Mouse (Mus musculus): ENCODE results near the gene Zmynd8.
"Not testable (repeated sequence)": the region's sequence is repeated elsewhere in the genome, so short reads cannot be mapped to it uniquely, and the experiment has no call there.

The Zmynd8 gene

GRCm38 (mm10) chr2:165808179-165808975, 90.4 kb downstream of the Zmynd8 start:
- no peak for DNase-seq (ENCODE audit: low read depth, low spot score)

- DNase-seq (ENCODE audit: low read depth, low spot score): not testable (repeated sequence)
These were observed 98.6 kb downstream of the Zmynd8 start for GRCm38 (mm10) chr2:165800174-165800573.

- DNase-seq (ENCODE audit: low read depth, low spot score): no peak
These were observed 100.9 kb downstream of the Zmynd8 start for GRCm38 (mm10) chr2:165797876-165798275.

DNA sequence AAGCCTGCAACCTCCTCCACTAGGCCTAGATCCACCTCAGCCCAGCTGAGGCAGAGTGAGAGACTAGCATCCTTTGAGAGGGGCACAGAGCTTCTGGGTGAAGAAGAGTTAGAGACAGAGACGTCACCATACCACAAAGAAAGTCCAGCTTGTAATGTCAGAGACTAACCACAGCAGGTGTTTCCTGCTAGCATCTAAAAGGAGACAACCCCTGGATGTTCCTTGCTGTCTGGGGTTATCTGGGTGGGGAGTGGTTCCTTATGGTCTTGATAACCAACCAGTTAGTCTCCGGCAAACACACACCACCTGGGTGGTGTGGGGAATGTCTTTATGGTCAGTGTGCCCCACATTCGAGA, 105.6 kb downstream of the Zmynd8 start:
- DNase-seq (ENCODE audit: low read depth, low spot score): no peak

GRCm38 (mm10) chr2:165792431-165793282, 106.2 kb downstream of the Zmynd8 start:
- no peak for DNase-seq (ENCODE audit: low read depth, low spot score)

DNA sequence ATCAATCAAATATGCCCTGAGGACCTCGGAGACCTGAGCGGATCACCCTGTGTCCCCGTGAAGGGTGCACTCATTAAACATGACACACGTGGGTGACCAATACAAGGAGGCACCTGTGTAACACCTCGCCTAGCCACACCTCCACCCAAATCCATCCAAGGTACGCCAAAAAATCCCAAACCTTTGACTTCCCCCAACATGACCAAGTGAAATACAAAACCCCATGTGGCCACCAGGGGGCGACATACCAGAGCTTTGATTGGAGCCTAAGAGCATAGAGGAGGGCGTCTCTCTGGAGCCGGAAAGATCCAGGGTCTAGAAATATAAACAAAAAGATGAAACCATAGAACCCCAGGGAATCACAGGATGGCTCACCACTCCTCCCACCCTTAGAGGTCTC, 107.2 kb downstream of the Zmynd8 start:
- no peak for DNase-seq (ENCODE audit: low read depth, low spot score)

- DNase-seq (ENCODE audit: low read depth, low spot score): no peak
These were observed 107.8 kb downstream of the Zmynd8 start for GRCm38 (mm10) chr2:165791026-165791425.

DNA sequence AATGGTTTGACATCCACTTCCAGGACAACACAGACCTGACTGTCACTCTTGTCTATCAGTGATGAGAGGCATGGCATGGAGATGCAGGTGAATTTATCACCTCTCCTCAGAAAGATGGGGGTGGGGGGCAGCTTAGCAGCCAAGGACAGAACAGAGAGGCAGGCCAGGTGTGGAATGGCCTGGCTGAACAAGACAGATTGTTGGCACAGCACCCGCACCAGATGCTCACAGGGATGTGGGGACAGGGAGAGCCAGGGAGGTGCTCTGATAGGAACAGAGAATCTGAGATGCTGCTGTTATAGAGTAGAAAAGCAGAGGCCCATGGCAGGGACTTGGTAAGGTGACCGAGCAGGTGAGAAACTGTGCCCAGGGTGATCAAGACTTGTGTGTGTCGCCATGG, 109.1 kb downstream of the Zmynd8 start:
- DNase-seq (ENCODE audit: low read depth, low spot score): no peak

- DNase-seq (ENCODE audit: low read depth, low spot score): no peak
These were observed 110.0 kb downstream of the Zmynd8 start for GRCm38 (mm10) chr2:165788796-165789195.

DNA sequence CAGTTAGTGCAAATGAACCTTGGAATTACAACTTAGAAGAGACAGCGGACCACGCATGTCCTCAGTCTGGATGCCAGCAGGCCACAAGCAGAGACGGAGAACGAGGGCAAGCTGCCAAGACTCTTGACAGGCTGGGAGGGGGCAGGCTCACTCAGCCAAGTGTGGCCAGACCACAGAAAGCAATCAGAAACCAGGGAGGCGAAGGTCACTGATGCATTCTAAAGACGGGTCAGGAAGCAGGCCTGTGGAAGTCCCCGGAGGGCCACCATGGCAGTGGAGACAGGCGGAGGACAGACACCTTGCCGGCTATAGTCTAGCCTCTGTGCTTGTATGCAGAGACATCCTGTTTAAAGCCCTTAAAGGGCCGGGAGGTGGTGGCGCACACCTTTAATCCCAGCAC, 110.8 kb downstream of the Zmynd8 start:
- DNase-seq (ENCODE audit: low read depth, low spot score): no peak

DNA sequence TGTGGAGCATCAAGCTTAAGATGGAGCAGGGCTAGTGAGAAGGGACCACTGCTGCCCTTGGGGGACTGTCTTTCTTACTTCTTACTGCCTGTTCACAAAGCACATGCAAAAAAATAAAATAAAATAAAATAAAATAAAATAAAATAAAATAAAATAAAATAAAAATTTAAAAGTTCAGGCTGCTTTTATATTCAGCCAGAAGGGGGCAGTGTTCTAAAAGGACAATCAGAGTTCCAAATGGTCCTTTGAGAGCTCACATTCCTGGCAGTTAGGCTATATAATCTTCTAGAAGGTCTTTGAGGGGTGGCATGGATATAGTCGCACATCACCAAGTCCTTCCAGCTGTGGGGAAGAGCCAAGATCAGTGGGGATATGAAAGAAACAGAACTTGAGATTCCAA, 112.3 kb downstream of the Zmynd8 start:
- no peak for DNase-seq (ENCODE audit: low read depth, low spot score)

DNA sequence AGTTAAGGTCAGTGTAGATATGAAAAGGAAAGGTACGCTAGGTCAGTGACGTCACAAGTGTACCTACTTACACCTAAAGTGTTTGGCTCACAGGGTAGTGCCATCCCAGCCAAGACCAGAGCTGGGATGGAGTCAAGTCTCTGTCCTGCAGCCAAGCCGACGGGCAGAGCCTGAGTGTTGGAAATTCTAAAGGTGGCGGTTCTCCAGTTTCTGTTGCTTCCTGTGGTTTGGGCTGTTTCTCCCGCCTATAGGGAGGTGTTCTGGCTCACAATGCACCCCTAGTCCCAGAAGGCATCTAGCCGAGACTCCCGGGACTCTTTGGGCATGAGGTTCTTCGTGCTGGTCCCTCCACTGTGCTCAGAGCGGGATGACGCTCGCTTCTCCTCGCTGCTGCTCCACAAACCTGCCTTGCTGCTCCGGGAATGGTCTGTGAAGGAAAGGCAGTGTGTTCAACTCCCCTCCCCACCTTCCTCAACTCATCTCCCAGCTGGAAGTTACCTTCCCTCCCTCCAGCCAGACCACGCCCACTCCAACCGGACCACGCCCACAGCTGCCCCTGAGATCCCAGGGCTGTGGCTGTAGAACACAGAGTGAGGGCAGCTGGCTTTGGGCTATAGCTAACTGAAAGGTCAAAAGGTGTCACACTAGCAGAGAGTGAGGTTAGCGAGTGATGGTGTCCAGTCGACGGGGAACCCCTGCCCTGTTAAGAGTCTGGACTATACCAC, 113.3 kb downstream of the Zmynd8 start:
- no peak for DNase-seq (ENCODE audit: low read depth, low spot score)

DNA sequence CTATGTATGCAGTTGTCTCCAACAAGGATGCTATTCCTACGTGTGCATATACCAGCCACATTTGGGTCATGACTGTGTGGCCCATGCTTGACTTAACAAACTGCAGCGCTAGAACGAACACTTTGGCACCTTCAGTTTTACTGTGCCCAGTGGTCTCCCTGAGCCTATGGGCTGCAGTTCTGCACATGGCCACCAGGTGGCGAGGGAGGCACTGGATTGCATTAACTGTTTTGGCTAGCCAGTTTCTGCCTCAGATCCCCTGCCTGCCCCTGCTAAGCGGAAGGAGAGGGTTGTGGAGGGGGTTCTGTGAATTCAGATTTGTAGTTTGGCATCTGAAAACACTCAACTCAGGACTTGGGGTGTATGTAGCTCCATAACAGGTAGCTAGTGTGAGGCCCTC, 116.5 kb downstream of the Zmynd8 start:
- peak; percentile 30 for DNase-seq (ENCODE audit: low read depth, low spot score)

GRCm38 (mm10) chr2:165778927-165779326, 119.9 kb downstream of the Zmynd8 start:
- DNase-seq (ENCODE audit: low read depth, low spot score): peak; percentile 66

- DNase-seq (ENCODE audit: low read depth, low spot score): no peak
These were observed 129.4 kb downstream of the Zmynd8 start for GRCm38 (mm10) chr2:165769375-165769948.

- DNase-seq (ENCODE audit: low read depth, low spot score): no peak
These were observed 129.9 kb downstream of the Zmynd8 start for GRCm38 (mm10) chr2:165768805-165769358.

GRCm38 (mm10) chr2:165759421-165759985, 139.3 kb downstream of the Zmynd8 start:
- no peak for DNase-seq (ENCODE audit: low read depth, low spot score)

DNA sequence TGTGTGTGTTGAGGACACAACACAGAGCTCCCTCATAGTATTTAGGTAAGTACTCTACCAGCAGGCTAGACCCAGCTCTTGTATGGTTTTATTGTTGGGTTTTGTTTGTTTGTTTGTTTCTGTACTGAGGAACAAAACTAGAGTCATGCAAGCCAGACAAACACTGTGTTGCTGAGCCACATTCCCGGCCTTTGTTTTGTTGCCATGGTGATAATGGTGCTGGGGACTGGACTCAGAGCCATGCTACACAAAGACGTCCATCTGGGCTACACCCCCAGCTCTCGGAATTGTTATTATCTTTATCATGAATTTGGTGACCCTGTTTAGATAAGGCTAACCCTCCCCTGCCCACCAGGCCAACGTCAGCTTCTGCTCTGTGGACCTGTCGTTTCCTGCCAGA, 140.3 kb downstream of the Zmynd8 start:
- no peak for DNase-seq (ENCODE audit: low read depth, low spot score)

DNA sequence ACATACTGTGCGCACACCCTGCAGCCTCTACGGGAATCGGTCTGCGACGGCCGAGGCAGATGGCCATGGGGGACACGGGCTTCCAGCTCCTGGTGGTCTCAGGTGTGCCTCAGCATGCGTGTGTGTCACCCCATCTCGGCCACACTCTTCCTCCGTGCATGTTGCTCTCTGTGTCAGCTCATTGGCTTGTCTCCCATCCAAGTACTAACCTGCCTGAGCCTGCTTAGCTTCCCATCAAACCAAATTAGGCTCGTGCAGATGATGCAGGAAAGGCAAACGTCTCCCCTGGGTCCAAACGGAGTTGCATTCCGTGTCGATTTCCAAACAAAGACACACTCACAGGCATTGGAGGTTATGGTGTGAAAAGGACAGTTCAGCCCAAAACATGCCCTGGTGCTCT, 141.0 kb downstream of the Zmynd8 start:
- no peak for DNase-seq (ENCODE audit: low read depth, low spot score)

DNA sequence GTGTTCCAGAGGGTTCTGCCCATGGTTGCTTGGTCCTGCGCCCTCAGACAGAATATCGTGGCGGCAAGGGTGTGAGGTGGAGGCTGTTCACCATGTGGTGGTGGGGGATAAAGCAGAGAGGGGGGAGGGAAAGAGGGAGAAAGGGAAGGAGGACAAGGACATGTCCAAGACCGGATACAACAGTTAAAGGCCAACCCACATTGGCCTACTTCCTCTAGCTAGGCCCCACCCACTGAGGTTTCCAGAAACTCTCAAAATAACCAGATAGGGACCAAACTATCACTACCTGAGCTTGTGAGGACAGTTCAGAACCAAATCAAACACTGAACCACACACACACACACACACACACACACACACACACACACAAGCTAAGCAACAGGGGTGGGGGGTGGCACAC, 146.1 kb downstream of the Zmynd8 start:
- no peak for DNase-seq (ENCODE audit: low read depth, low spot score)

DNA sequence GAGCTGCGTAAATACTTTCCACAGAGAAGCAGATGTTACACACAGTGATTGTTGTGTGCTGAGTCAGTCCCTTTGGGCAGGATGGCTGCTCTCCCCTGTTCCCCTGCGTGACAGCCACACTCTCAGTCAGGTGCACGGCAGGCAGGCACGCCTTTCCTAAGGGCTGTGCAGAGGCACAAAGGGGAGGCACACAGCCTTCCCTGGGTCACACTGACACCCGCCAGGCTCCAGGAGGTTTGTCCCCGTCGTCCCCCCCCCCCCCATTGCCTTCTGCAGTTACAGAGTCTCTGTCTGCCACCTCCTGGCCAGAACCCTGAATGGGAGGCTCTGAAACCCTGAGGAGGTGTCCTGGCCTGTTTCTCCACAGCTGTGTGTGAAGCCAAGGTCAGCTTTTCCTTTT, 147.7 kb downstream of the Zmynd8 start:
- no peak for DNase-seq (ENCODE audit: low read depth, low spot score)
